Mouse (Mus musculus) thymus, postnatal 10 days (tissue): ENCODE results near the gene Chmp6.

Experiments
- DNase-seq, 2 experiments: peaks; one replicate each; pipeline ENCODE4 v3.0.0; 2021; ENCODE audit warnings: low spot score in 2 of 2

Gene Chmp6

GRCm38 (mm10) chr11:119937772-119938502 is 24.7 kb downstream of the Chmp6 start:
- DNase-seq, result no peak

- no peak for DNase-seq
Observed at GRCm38 (mm10) chr11:119939073-119939710, 26.0 kb downstream of the Chmp6 start.

DNA sequence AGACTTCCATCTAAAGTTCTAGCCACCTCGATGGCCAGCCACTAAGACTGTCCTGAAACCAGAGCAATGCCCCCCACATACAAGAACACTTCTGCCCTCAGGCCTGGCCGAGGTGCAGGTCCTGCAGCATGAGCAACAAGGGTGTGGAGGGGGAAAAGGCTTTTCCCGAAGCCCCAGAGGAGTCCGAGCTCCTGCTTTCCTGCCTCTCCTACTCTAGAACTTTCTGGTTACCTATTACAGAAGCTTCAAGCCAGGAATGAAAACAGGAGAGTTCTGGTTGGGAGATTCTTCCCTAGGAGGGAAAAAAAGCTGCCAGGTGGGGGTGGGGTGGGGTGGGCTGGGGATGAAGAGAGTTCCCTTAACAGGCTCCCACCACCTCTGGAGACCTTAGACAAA is 26.5 kb downstream of the Chmp6 start:
- DNase-seq, result no peak

- DNase-seq, result no peak
Observed at GRCm38 (mm10) chr11:119940142-119940541, 26.9 kb downstream of the Chmp6 start.

DNA sequence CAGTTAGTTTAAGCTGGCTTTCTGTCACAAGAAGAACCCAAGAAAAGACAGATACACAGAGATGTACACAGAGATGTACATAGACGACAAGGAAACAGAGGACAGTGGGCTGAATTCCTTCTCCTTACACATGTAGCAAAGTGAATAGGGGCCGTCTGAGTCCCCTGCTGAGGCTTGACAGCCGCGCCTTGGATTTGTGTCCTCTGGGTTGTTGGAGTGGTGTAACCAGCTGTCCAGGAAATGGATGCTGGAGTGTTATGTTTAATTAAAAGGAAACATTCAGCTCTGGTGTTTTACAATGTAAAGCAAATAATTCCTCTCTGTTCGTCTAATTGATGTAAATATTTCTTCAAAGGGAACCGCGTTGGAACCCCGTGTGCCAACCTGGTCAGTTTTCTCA is 28.6 kb downstream of the Chmp6 start:
- DNase-seq, result no peak

DNA sequence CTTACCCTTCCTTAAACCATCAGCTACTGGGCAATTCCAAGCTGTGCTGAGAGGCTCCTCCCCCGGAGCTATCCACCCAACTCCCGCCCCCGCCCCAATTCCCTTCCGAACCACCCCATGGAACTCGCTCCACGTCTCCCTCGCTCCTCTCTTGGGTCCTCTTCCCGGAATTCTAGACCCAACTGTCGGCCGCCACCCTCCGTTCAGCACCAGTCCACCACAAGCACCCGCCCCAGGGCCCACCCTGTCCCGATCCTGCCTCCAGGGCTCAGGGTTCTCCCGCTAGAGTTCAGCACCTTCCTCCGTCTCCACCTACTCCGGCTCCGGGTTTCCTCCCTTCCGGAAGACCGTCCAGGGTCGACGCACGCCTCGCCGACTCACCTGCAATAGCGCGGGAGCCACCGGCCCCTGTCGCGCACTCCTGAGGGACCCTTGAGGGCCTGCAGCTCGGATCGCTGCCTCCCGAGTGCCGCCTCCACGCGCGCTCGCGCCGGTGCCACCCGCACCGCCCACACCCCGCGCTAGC is 29.0 kb downstream of the Chmp6 start:
- no peak for DNase-seq

DNA sequence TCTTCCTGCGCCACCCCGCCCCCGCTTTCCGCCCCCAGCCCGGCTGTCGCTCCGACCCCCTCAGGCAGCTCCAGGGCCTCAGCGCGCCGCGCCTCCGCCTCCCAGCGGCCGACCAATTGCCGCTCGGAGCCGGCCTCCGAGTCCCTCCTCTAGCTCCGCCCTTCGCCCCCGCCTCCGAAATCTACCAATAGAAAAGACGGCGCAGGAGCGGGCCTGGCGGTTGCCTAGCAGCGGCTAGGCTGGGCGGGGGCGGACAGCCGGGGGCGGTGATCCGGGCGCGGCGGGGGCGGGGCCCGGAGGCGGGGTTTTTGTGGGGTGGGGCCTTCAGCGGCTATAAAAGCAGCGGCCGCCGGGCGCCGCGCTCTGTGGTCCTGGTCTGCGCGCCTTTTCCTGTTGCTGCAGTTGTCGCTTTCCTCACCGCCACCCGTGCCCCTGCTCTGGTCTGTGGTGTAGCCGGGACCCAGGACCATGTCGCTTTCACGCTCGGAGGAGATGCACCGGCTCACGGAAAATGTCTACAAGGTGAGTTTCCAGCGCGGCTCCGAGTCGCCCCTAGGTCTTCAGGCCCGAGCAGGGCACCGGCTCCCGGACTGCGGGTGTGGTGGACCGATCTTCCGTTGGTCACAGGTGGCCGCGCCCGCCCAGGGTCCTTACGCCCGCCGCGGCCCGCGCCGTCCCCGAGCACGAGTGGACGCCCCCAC is 29.6 kb downstream of the Chmp6 start, which contains the start of gene Baiap2:
Baiap2 (plus strand) TSS at position 37 of the 701 bp plus-strand sequence.
- DNase-seq, result peak; percentile 99

- DNase-seq, result peak; percentile 44 to 49
Observed at GRCm38 (mm10) chr11:119943428-119943988, 30.3 kb downstream of the Chmp6 start.

DNA sequence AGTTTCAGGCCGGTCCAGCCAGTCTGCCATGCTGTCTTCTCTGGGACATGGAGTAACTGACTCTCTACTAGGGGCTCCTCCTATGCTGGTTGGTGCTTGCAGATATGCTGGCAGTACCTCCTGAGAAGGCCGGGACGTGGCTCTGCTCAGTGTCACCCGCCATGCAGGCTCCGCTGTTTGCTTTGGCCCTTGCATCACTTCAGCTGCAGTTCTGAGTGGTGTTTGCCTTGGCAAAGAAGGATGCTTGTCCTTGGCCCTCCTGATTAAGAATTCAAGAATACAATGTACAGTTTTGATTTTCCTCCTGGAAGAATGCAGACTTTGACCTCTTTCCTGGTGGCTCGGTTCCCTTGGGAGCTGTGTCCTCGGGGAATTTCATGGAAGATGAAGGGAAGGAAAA is 32.1 kb downstream of the Chmp6 start:
- DNase-seq, result no peak

DNA sequence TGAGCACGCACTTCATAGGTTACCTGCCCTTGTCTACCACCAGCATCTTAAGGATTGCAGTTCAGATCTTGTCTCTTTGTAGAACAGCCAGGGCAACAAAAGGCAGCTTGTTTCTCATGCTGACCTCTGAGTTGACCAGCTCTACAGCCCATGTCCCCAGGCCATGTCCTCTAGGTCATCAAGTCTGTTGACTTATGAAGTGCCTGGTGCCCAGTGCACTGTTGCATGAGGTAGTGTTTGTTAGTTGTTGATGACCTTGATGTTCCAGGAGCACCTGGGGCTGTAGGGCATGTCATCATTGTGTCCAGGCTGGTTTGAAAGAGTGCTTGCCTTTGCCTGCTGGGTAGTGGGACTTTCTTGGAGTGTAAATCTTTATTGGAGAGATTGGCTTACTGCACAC is 34.2 kb downstream of the Chmp6 start:
- DNase-seq, result no peak

- no peak for DNase-seq
Observed at GRCm38 (mm10) chr11:119947897-119948296, 34.7 kb downstream of the Chmp6 start.

DNA sequence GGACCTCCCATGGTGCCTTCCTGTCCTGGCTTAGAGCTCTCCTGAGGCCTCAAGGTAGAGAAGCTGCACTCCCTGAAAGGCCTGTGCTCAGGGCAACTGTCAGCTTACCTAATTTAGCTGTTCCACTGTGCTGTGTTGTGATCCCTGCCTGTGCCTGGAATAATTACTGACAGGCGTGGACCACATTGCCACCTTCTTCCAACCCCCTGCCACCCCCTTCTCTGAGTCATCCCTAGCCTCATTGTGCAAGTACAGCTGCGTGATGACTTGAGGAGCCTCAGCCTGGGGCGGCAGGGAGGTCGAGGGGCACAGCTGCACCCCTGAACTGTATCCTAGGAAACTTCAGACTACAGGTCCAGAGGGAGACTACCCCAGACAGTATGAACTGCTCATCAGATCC is 35.1 kb downstream of the Chmp6 start:
- DNase-seq, result no peak

- no peak for DNase-seq
Observed at GRCm38 (mm10) chr11:119948803-119949202, 35.6 kb downstream of the Chmp6 start.

- no peak for DNase-seq
Observed at GRCm38 (mm10) chr11:119950535-119950934, 37.3 kb downstream of the Chmp6 start.

DNA sequence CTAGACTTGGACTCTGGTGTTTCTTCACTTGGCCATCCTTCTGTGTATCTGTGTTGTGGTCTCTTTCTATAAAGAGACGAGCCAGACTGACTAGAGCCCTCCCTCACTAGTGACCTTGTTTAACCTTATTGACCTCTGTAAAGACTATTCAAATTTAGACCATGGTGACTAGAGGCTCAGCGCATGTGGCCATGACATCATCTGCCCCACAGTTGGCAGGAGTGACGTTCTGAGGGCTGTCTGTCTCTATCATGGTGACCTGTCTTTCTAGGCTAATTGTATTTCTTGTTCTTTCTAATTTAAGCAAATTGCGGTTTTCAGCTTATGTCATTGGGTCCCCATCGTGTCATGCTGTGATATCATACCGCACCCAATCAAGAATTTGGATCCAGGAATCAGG is 38.1 kb downstream of the Chmp6 start:
- DNase-seq, result no peak

GRCm38 (mm10) chr11:119952429-119953224 is 39.4 kb downstream of the Chmp6 start:
- no peak for DNase-seq

GRCm38 (mm10) chr11:119954233-119954632 is 41.0 kb downstream of the Chmp6 start:
- no peak for DNase-seq

- DNase-seq, result no peak
Observed at GRCm38 (mm10) chr11:119954749-119955337, 41.6 kb downstream of the Chmp6 start.

DNA sequence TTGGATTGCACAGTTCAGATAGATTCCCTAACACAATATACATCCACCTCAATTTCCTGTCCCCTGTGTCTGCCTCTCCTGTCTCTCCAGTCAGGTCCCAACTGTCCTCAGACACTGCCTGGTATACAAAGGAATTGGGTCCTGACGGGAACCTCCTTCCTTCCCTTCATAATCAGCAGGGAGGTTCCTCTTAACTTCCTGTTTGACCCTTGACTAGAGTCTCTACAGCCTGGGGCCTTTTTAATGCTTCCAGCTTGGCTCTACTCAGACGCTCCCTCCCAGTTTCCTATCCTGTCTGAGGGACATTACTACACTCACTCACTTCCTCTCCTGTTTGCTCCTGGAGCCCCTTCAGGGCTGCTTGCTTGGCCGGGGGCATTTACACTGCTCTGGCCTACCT is 42.2 kb downstream of the Chmp6 start:
- no peak for DNase-seq

DNA sequence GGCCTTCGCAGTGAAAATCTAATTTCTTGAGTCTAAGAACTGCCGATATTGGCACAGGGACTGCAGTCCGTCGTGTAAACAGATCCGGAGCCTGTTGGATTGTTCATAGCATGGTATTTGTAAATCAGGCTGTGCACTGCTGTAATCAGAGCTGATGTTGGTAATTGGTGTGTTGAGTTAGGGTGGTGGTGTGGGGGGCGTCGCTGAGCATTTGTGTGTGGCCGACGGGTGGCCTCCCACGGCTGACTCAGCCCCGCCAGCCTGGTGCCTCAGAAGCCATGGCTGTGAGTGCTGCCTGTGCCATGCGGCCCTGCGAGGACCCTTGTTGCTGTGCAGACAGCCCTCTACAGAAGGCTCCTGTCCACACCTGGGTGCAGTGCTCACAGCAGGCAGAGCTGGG is 43.3 kb downstream of the Chmp6 start:
- DNase-seq, result no peak

- no peak for DNase-seq
Observed at GRCm38 (mm10) chr11:119958856-119959255, 45.6 kb downstream of the Chmp6 start.
